Mouse (Mus musculus) activated CD4-positive, CD25-positive, alpha-beta regulatory T cell (primary cell): Measurements from ENCODE around the gene Dph1. TPM values are rescaled to one million over a fixed set of nuclear protein-coding genes. Genes with fewer than 3 reads are reported as not detected.

Source experiments
- polyA plus RNA-seq, 2 experiments: library from polyadenylated mRNA; unstranded; fragments of 100-300 nt; shearing (Covaris generic); gene quantifications; one replicate each; pipeline ENCODE4 v1.2.1; 2017

The Dph1 gene
- 10 to 100 TPM; 10.6 to 15.2 TPM for polyA plus RNA-seq

GRCm38 (mm10) chr11:75190905-75191441 lies at the start of gene Dph1:
Gene Dph1 (minus strand): TSS chr11:75191241.

DNA sequence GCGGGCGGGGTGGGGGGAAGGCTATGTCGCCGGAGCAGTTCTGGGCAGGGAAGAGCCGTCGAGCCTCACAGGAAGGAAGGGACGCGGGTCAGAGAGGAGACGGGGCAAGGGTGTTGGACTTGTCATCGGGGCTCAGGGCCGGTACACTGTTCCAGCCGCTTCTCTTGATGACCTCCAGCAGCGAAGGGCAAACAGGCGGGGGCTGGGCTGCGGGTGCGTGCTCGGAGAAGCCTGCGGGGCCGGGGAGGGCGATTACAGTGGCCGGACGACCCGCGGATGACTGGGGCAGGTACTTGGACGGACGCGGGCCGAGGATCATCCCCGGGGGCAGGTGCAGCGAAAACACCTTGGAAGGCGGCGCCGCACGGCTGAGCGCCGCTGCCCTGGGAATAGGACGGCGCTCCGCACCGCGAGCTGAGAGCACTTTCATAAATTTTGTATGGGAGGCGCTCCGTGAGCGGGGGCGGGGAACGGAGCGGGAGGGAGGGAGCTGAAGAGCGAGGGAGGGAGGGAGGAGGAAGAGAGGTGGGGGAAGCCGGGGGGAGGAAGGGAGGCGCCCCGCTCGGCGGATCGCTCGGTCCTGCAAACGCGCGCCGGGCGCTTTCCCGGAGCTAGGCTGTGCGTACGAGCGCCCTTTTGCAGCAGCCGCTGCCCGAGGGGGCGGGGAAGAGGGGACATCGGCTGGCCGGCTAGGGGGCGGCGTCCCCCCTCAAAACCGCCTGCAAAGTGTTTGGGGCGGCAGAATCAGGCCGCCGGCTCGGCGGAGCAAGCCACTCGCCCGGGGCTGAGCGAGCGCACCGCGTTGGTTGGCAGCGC lies 2.4 kb upstream of the Dph1 start, which contains the start of gene Rtn4rl1:
Gene Rtn4rl1, plus strand, starts transcription at position 528 of the 816 bp plus-strand sequence.

DNA sequence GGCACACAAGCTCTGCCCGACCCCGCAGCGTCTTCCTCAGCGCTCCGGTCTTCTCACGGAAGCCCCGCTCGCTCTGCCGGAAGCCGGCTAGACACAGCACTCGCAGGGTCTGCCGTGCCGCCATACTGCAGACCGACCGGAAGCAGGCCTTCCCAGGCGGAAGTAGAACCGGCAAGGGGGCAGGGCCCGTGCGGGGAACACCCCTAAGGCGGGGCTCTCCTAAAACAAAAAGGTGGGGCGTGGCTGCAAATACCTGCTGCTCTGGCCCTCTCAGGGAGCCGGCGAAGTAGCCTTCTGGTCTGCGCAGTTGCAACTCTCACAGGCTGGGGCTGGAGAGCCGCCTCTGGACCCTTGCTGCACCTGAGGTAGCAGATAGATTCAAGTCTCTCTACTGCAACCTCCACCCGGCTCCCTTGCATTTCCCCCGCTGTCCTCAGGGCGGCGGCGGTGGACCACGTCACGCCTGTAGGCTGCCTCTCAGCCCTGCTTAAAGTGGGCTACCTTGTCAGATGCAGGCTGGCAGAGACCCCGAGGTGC lies 12.3 kb downstream of the Dph1 start, which contains the start of gene Ovca2:
Gene Ovca2, minus strand, starts transcription at position 164 of the 537 bp plus-strand sequence.

GRCm38 (mm10) chr11:75169405-75170080 lies 21.5 kb downstream of the Dph1 start, which contains the start of gene Hic1:
Gene Hic1 (minus strand): TSS chr11:75169519.

Other genes with a start within 250 kb of the Dph1 start
- 1 to 10 TPM in 1 of 2 experiments, under 1 TPM in 1; 0.28 to 4.8 TPM for gene Hic1, start 21.7 kb downstream of the Dph1 start, polyA plus RNA-seq
- gene Ovca2, start 12.4 kb downstream of the Dph1 start, polyA plus RNA-seq = 10 to 100 TPM; 35.0 to 44.0 TPM
- 10 to 100 TPM; 10.2 to 20.9 TPM for gene Rtn4rl1, start 2.5 kb upstream of the Dph1 start, polyA plus RNA-seq
- 100 to 1,000 TPM; 126 to 149 TPM for gene Rpa1, start 157.1 kb upstream of the Dph1 start, polyA plus RNA-seq
- gene Smyd4, start 157.2 kb upstream of the Dph1 start, polyA plus RNA-seq = 10 to 100 TPM; 12.9 to 15.4 TPM
- gene Serpinf1, start 231.5 kb upstream of the Dph1 start, polyA plus RNA-seq = 1 to 10 TPM; 2.2 to 2.9 TPM
- under 1 TPM in 1 of 2 experiments, not detected in 1; 0.16 TPM for gene Serpinf2, start 248.3 kb upstream of the Dph1 start, polyA plus RNA-seq